Mouse (Mus musculus): ENCODE results near the gene Lrrc8b.

Gene Lrrc8b

GRCm38 (mm10) chr5:105479673-105480072, 64.1 kb downstream of the Lrrc8b start:
- DNase-seq (ENCODE audit: extremely low spot score, low read depth, low spot score): no peak

- DNase-seq (ENCODE audit: extremely low spot score, low read depth, low spot score): no peak
Measured at GRCm38 (mm10) chr5:105480561-105480960, 65.0 kb downstream of the Lrrc8b start.

- DNase-seq (ENCODE audit: extremely low spot score, low read depth, low spot score): no peak
Measured at GRCm38 (mm10) chr5:105483632-105484031, 68.1 kb downstream of the Lrrc8b start.

DNA sequence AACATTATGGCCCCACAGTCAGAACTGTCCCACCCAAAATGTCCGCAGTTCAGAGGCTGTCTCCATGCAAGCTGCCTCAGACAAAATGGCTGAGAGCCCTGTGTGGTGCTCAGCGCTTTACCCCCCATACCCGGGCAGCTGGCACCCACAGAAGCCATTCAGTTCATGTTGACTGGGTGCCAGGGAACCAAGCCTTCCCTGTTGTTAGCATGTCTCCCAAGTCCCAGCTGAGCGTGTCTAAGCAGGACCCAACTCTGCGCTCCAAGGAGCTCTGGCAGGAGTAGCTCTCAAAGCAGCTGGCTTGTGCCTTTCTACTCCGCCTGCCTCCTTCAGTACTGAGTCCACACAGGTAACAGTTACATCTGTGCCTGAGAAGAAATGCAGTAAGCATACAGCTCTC, 68.7 kb downstream of the Lrrc8b start:
- DNase-seq (ENCODE audit: extremely low spot score, low read depth, low spot score): no peak

- DNase-seq (ENCODE audit: extremely low spot score, low read depth, low spot score): no peak
Measured at GRCm38 (mm10) chr5:105484891-105485290, 69.3 kb downstream of the Lrrc8b start.

GRCm38 (mm10) chr5:105490211-105490610, 74.6 kb downstream of the Lrrc8b start:
- DNase-seq (ENCODE audit: extremely low spot score, low read depth, low spot score): no peak

GRCm38 (mm10) chr5:105491389-105491788, 75.8 kb downstream of the Lrrc8b start:
- no peak for DNase-seq (ENCODE audit: extremely low spot score, low read depth, low spot score)

DNA sequence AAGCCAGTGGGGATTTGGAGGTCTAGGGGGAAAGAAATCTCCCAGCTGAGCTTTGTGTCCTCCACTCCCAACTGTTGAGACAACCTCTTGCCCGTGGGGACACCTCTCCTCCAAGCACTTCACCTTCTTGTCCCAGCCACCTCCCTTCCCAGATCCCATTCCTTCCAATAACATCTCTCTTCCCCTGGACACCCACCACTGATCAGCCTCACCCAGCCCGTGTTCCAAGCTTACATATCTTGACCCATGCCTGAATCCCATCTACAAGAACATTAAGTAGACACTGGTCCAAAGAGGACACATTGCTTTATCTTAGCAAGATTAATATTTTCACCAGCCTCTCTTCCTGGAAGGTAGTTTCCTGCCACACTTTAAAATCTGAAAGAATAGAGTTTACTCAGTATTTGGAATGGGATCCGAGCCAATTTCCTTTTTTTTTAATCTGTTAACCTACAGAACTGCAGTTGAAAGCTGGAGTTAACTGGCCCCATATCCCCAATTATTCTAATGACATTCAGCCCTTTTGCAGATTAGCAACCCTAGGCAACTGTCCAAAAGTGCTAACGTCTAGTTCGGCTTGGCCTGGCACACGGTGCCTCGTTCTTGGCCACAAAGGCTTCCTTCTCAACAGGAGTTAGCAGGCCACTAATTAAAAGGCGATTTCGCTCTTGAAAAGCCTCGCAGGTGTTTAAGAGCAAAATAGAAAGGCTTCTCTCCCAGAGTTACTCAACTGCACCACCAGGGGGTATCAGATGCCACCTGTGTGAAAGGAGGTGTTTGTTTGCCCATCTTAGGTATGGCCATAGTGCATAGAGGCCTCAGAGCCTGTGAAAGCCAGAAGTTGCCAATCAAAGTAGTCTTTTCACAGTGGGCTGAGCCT, 77.0 kb downstream of the Lrrc8b start:
- no peak for DNase-seq (ENCODE audit: extremely low spot score, low read depth, low spot score)

GRCm38 (mm10) chr5:105493377-105493776, 77.8 kb downstream of the Lrrc8b start:
- DNase-seq (ENCODE audit: extremely low spot score, low read depth, low spot score): no peak

GRCm38 (mm10) chr5:105494246-105494917, 78.8 kb downstream of the Lrrc8b start:
- no peak for DNase-seq (ENCODE audit: extremely low spot score, low read depth, low spot score)

DNA sequence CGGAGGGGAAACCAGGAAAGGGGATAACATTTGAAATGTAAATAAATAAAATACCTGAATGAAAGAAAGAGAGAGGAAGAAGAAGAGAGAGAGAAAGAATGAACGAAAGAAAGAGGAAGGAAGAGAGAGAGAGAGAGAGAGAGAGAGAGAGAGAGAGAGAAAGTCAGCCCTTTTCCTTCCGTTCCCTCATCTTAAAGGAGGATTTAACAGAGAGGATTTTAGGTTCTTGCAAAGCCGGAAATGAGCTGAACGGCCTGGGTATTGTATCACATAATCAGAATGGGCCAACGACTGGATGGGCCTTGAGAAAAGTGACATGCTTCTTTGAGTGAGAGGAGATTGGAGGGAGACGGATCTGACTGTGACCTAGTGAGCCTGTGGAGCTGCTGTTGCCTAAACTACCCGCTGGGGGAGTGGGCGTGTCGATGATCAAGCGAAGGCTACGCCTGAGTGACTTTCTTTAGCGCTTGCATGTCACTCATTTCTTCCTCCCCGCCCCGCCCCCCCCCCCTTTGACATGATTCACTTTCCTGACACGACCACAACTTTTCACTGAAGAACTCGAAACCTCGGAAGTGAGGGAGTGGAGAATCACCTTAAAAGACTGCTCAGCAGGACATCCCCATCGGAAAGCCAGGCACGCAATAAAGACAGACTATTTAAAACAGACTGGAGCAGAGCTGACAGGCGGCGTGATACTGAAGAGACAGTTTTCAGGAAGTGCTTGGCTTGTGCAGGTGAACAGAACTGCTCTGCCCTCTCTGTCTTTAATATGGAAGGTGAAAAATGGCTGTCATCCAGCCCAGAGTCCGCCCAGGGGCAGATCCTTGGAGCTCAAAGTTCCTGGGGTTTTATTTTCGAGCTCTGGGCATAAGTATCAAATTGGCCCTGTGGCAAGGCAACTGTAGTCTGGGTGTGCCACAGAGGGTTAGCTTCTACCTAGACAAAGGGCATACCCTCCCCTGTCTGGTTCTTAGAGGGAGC, 79.6 kb downstream of the Lrrc8b start:
- no peak for DNase-seq (ENCODE audit: extremely low spot score, low read depth, low spot score)

DNA sequence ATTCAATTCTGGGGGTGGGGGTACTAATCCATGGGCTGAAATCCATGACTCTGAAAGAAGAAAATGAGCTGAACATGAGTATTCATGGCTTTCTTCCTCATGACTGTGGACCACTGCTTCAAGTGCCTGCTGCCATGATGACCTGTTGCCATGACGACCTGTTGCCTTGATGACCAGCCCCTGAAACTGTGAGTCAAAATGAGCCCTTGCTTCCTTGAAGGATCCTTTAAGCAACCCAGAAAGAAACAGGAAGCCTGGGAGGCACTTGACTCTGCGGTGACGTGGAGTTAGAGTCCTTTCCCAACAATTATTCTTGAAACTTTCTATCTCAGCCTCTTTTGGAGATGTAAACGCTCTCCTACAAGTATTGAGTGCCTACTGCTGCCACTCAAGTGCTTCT, 80.6 kb downstream of the Lrrc8b start:
- DNase-seq (ENCODE audit: extremely low spot score, low read depth, low spot score): no peak

DNA sequence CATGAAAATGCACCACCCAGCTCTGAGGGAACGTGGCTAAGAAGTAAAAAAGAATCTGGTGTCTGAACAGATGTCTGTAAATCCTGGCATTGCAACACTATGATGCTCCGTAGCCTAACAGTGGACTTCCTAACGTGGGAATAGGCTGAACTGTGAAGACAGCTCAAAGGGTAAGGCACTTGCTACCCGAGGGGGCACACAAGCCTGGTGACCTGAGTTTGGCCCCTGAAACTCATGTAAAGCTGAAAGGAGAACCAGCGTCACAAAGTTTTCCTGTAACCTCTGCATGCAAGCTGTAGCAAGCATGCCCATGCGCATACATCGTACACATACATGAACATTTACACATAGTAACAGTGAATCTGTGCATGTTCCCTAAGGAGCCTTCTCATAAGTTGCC, 81.0 kb downstream of the Lrrc8b start:
- no peak for DNase-seq (ENCODE audit: extremely low spot score, low read depth, low spot score)

DNA sequence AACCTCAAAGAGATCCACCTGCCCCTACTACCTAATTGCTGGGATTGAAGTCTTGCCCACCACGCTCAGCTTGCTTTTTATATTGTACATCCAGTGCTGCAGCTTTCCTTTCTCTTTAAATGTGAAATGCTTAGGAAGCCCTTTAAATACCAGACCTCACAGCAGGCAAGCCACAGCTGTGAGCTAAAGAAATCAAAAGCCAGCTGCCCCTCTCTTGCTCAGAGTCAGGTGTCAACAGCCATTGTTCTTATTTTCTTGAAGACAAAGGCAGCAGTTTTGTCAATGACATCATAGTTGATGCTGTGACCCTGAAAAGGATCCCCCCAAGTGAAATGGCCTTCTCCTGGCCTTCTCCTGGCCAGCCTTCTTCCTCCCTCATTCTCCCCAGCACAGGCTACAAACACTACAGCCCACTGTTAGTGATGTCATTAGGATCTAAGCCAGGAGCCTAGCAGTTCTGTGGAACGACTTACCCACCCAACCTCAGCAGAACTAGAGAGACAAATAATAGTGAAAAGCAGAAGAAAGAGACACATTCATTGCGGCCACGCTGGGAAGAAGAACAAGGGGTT, 82.9 kb downstream of the Lrrc8b start:
- DNase-seq (ENCODE audit: extremely low spot score, low read depth, low spot score): no peak

DNA sequence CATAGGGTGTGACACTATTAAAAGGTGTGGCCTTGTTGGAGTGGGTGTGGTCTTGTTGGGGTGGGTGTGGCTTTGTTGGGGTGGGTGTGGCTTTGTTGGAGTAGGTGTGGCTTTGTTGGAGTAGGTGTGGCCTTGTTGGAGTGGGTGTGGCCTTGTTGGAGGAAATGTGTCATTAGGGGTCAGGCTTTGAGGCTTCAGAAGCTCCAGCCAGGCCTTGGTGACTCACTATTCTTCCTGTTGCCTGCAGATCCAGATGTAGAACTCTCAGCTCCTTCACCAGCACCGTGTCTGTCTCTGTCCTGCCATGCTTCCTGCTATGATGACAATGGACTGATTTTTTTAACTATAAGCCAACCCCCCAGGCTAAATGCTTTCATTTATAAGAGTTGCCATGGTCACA, 83.8 kb downstream of the Lrrc8b start:
- no peak for DNase-seq (ENCODE audit: extremely low spot score, low read depth, low spot score)

DNA sequence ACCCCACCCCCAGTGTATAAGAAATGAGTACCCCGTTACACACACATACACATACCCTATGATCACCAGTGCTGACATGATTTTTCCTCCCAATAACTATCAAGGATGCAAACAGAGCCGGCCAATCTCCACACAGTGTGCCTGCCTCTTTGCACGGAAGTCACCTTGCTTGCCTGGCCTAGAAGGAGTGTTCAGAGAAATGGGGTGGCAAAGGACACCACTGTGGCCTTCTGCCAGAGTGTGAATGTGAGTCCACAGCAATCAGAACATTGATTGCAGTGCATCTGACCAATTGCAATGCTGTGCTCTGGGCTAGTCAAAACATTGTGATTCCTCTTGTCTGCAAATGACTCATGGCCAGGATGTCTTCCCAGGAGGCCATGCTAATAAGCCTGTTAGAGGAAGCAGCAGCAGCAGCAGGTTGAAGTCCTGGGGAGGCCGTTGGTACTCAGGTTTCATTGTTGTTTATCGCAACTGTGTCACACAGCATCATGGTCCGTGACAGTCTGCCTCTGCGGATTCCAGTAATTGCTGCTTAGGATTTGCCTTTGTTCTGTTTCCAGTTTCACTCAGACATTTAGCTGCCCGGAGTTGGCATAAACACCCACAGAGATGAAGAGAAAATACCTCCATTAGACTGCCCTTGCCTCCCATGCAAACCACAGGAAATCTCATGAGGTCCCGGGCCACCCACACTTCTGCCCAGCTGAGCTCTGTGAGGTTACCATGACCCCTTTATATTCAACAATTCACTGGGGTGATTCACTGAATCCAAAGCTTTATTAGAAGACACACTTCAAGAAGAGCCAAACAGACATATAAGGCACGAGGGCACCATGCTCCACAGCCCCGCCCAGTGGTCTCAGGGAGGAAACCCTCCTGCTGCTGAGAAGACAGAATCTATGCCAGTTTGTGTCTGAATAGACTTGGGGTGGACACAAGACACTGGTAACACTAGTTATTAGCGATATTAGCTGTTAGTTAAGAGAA, 84.9 kb downstream of the Lrrc8b start:
- DNase-seq (ENCODE audit: extremely low spot score, low read depth, low spot score): no peak

GRCm38 (mm10) chr5:105501136-105501535, 85.6 kb downstream of the Lrrc8b start:
- DNase-seq (ENCODE audit: extremely low spot score, low read depth, low spot score): no peak

DNA sequence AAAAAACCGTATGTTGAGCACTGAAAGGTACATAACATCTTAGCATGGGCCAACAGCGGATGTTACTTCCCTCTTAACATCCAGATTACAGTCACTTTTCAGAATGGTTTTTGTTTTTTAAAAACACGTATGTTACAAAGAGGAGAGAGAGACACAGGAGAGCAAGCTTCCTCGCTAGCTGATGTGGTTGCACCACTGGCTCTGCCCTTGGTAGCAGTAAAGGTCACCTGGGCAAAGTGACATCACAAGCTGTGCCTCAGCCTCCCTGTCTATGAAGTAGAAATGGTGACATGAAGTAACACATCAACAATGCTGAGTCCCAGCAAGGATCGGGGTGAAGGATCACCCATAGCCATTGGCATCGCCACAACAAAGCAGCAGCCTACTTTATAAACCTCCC, 93.2 kb downstream of the Lrrc8b start:
- DNase-seq (ENCODE audit: extremely low spot score, low read depth, low spot score): no peak

GRCm38 (mm10) chr5:105512297-105512696, 96.7 kb downstream of the Lrrc8b start:
- DNase-seq (ENCODE audit: extremely low spot score, low read depth, low spot score): no peak

GRCm38 (mm10) chr5:105515532-105515931, 100.0 kb downstream of the Lrrc8b start:
- no peak for DNase-seq (ENCODE audit: extremely low spot score, low read depth, low spot score)

Measured in hindlimb bud, embryonic 11.5 days (tissue).